Mouse (Mus musculus): ENCODE data around the gene Phospho1. TPM values are rescaled to one million over a fixed set of nuclear protein-coding genes. Genes with fewer than 3 reads are reported as not detected.

Phospho1 gene
- polyA plus RNA-seq, 1 experiment from 2014 or later, result 1.2 TPM

- ATAC-seq (ENCODE audit: insufficient read depth, low FRiP score, low read depth), result no peak
- H3K9ac ChIP-seq, result no peak overlapping the region
- H3K4me2 ChIP-seq, result no peak overlapping the region
- H3K27me3 ChIP-seq (replicated peaks), result no peaks in the 10 kb centered on the region
- no peaks in the 10 kb centered on the region for H3K36me3 ChIP-seq
- no peaks in the 10 kb centered on the region for H3K9me3 ChIP-seq
- no peak overlapping the region for H3K27ac ChIP-seq
- H3K4me1 ChIP-seq, result no peaks in the 10 kb centered on the region
- 80% methylated on average over 2 of the region's 2 CpGs for WGBS
- H3K4me3 ChIP-seq (replicated peaks), result no peak overlapping the region
Observed at GRCm38 (mm10) chr11:95814101-95814500, 10.2 kb upstream of the Phospho1 start.

- ATAC-seq (ENCODE audit: insufficient read depth, low FRiP score, low read depth), result no peak
- Histone ChIP-seq H3K27me3 (replicated peaks) (no peaks in the 10 kb centered on the region), H3K9me3 (no peaks in the 10 kb centered on the region), H3K27ac (no peak overlapping the region), H3K36me3 (no peaks in the 10 kb centered on the region), H3K4me1 (no peaks in the 10 kb centered on the region), H3K4me2 (no peak overlapping the region), H3K9ac (no peak overlapping the region), H3K4me3 (replicated peaks) (no peak overlapping the region)
- 69% methylated on average over 5 of the region's 5 CpGs for WGBS
Observed at GRCm38 (mm10) chr11:95814857-95815256, 9.4 kb upstream of the Phospho1 start.

DNA sequence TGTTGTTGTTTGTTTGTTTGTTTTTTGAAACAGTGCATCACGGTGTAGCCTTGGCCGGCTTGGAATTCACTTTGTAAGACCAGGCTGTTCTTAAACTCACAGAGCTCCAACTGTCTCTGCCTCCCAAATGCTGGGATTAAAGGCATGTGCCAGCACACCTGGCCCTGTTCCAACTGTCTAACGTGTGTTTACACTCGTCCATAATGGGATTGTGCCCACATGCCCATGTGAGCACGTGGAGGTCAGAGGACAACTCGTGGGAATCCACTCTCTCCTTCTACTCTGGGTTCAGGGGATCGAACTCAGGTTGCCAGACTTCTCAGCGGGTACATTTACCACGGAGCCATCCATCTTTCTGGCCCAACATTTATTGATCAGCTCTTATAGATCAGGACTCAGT is 8.9 kb upstream of the Phospho1 start:
- Histone ChIP-seq H3K36me3 (no peaks in the 10 kb centered on the region), H3K9ac (no peak overlapping the region), H3K27ac (no peak overlapping the region), H3K4me3 (replicated peaks) (no peak overlapping the region), H3K27me3 (replicated peaks) (no peaks in the 10 kb centered on the region), H3K9me3 (no peaks in the 10 kb centered on the region), H3K4me1 (no peaks in the 10 kb centered on the region), H3K4me2 (no peak overlapping the region)
- 68% methylated on average over 9 of the region's 9 CpGs for WGBS
- no peak for ATAC-seq (ENCODE audit: insufficient read depth, low FRiP score, low read depth)

GRCm38 (mm10) chr11:95819138-95819537 is 5.2 kb upstream of the Phospho1 start:
- no peaks in the 10 kb centered on the region for H3K9me3 ChIP-seq
- H3K36me3 ChIP-seq, result no peaks in the 10 kb centered on the region
- H3K4me1 ChIP-seq, result 0 out of 2 replicates have a peak, but pooled peaks cover 3% of the 10 kb centered on the region
- H3K4me3 ChIP-seq (replicated peaks), result no peak overlapping the region
- 83% methylated on average over 8 of the region's 8 CpGs for WGBS
- H3K27me3 ChIP-seq (replicated peaks), result no peaks in the 10 kb centered on the region
- no peak overlapping the region for H3K27ac ChIP-seq
- no peak for ATAC-seq (ENCODE audit: insufficient read depth, low FRiP score, low read depth)
- H3K4me2 ChIP-seq, result no peak overlapping the region
- no peak overlapping the region for H3K9ac ChIP-seq

DNA sequence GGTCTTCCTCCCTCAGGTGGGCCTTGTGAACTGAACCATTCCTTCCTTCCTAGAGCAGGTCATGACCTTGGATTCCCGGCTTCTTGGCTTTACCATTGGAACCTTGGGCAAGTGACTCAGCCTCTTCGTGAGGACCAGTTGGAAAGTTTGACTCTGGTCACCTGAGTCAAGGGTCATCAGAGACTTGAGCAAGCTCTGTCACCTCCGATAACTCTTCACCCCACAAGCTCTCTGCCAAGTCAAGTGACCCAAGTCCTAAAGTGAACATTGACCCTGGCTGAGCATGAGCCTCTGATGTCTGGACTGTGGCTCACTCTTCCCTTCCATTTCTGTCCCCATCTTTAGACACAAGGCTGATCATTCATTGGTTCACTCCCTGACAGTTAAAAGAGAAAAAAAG is 2.8 kb upstream of the Phospho1 start:
- Histone ChIP-seq H3K27me3 (replicated peaks) (peaks cover 9% of the 10 kb centered on the region), H3K27ac (no peak overlapping the region), H3K4me1 (0 out of 2 replicates have a peak, but pooled peaks cover 9% of the 10 kb centered on the region), H3K4me3 (replicated peaks) (no peak overlapping the region), H3K9ac (no peak overlapping the region), H3K9me3 (no peaks in the 10 kb centered on the region), H3K36me3 (no peaks in the 10 kb centered on the region), H3K4me2 (no peak overlapping the region)
- no peak for ATAC-seq (ENCODE audit: insufficient read depth, low FRiP score, low read depth)
- WGBS, result 79% methylated on average over 3 of the region's 3 CpGs

DNA sequence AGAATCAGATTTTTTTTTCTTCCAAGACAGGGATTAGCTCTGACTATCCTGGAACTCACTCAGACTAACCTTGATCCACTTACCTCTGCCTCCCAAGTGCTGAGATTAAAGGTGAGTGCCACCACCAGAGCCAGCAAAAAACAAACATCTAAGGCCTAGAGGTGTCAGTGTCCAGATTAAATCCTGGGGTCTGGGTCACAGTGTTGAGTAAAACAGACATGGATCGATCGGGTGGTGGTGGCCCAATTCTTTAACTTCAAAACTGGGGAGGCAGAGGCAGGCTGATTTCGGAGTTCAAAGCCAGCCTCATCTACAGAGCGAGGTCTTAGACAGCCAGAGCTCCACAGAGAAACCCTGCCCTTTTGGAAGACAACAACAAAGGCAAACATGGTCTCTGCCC is 1.9 kb upstream of the Phospho1 start:
- peaks cover 18% of the 10 kb centered on the region for H3K27me3 ChIP-seq (replicated peaks)
- no peak for ATAC-seq (ENCODE audit: insufficient read depth, low FRiP score, low read depth)

GRCm38 (mm10) chr11:95824877-95825243 is 561 bp downstream of the Phospho1 start:
- Histone ChIP-seq H3K27me3 (replicated peaks) (peaks cover 39% of the 10 kb centered on the region), H3K36me3 (no peaks in the 10 kb centered on the region), H3K9ac (peak overlapping the region; percentile 63; the same call in 1 of the 2 replicates), H3K4me2 (peak overlapping the region; percentile 97), H3K4me3 (replicated peaks) (peak overlapping the region; percentile 69), H3K27ac (no peak overlapping the region), H3K9me3 (no peaks in the 10 kb centered on the region), H3K4me1 (0 out of 2 replicates have a peak, but pooled peaks cover 9% of the 10 kb centered on the region)
- WGBS, result 2% methylated on average over 11 of the region's 11 CpGs
- no peak for ATAC-seq (ENCODE audit: insufficient read depth, low FRiP score, low read depth)

More for the DNA sequence above, 1.9 kb upstream of the Phospho1 start:
- Histone ChIP-seq H3K4me3 (replicated peaks) (no peak overlapping the region), H3K9me3 (no peaks in the 10 kb centered on the region), H3K4me1 (0 out of 2 replicates have a peak, but pooled peaks cover 9% of the 10 kb centered on the region), H3K27ac (no peak overlapping the region), H3K4me2 (no peak overlapping the region), H3K9ac (no peak overlapping the region), H3K36me3 (no peaks in the 10 kb centered on the region)
- 91% methylated on average over 4 of the region's 4 CpGs for WGBS

DNA sequence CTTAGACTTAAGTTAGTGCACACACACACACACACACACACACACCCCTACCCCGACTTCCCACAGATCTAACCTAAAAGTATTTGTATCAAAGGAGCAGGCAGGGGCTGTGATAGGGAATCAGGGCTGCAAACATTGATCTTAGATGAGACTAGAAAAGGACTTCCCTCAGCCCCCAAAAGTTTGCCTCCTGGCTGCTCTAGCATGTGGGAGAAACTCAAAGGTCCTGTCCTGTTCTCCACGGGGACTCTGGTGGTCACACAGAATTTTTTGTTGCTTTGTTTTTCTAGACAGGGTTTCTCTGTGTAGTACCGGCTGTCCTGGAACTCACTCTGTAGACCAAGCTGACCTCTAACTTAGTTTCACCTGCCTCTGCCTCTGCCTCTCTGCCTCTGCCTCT is 1.3 kb downstream of the Phospho1 start:
- Histone ChIP-seq H3K9ac (no peak overlapping the region), H3K27me3 (replicated peaks) (peaks cover 47% of the 10 kb centered on the region), H3K4me2 (peak overlapping the region; percentile 97; the same call in 1 of the 2 replicates)

GRCm38 (mm10) chr11:95826317-95827167 is 2.2 kb downstream of the Phospho1 start:
- no peak for ATAC-seq (ENCODE audit: insufficient read depth, low FRiP score, low read depth)
- Histone ChIP-seq H3K9ac (no peak overlapping the region), H3K4me3 (replicated peaks) (no peak overlapping the region), H3K36me3 (no peaks in the 10 kb centered on the region), H3K9me3 (no peaks in the 10 kb centered on the region), H3K27me3 (replicated peaks) (peaks cover 56% of the 10 kb centered on the region), H3K27ac (no peak overlapping the region), H3K4me2 (no peak overlapping the region), H3K4me1 (peaks cover 23% of the 10 kb centered on the region)
- 50% methylated on average over 6 of the region's 6 CpGs for WGBS

More for the DNA sequence above, 1.3 kb downstream of the Phospho1 start:
- no peaks in the 10 kb centered on the region for H3K9me3 ChIP-seq
- H3K36me3 ChIP-seq, result no peaks in the 10 kb centered on the region
- peaks cover 14% of the 10 kb centered on the region for H3K4me1 ChIP-seq
- no peak overlapping the region for H3K27ac ChIP-seq
- WGBS, result 46% methylated on average over 3 of the region's 3 CpGs
- no peak for ATAC-seq (ENCODE audit: insufficient read depth, low FRiP score, low read depth)
- peak overlapping the region; percentile 69; the same call in 1 of the 2 replicates for H3K4me3 ChIP-seq (replicated peaks)

GRCm38 (mm10) chr11:95827168-95827447 is 2.8 kb downstream of the Phospho1 start:
- H3K4me3 ChIP-seq (replicated peaks), result no peak overlapping the region
- no peaks in the 10 kb centered on the region for H3K9me3 ChIP-seq
- H3K27ac ChIP-seq, result no peak overlapping the region
- no peaks in the 10 kb centered on the region for H3K36me3 ChIP-seq
- no peak for ATAC-seq (ENCODE audit: insufficient read depth, low FRiP score, low read depth)
- H3K27me3 ChIP-seq (replicated peaks), result peaks cover 61% of the 10 kb centered on the region
- no peak overlapping the region for H3K9ac ChIP-seq
- H3K4me1 ChIP-seq, result peaks cover 23% of the 10 kb centered on the region
- H3K4me2 ChIP-seq, result no peak overlapping the region
- 18% methylated on average over 3 of the region's 3 CpGs for WGBS

DNA sequence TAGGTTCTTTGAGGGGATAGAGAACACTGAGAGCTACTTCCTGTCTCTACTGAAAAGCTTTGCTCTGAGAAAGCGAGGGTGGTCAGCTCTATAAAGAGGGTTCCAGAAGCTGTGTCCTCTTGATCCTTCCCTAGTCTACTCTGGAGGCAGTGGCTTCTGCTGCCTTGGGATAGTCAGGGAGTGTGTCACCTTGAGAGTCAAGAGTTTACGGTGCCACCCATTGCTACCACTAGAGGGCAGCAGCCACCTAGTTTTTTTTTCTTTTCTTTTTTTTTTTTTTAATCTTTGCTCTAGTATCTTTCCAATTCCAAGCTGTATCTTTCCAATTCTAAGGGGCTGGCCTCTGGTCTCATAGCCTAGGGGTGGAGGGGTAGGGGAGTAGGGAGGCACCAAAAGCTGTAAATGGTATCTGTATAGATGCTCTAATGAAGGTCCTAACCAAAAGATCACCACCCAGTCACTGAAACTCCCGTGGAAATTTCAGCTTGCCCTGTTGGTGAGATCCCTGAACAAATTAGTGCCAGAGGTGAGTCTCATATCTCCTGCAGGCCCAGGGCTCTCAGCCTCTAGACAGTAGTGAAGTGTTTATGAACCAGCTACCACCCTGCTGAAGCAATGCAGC is 3.3 kb downstream of the Phospho1 start:
- Histone ChIP-seq H3K36me3 (no peaks in the 10 kb centered on the region), H3K4me3 (replicated peaks) (no peak overlapping the region), H3K9ac (no peak overlapping the region), H3K4me1 (peaks cover 23% of the 10 kb centered on the region), H3K27ac (no peak overlapping the region), H3K9me3 (no peaks in the 10 kb centered on the region), H3K4me2 (no peak overlapping the region), H3K27me3 (replicated peaks) (peaks cover 66% of the 10 kb centered on the region)
- 18% methylated on average over 3 of the region's 3 CpGs for WGBS
- no peak for ATAC-seq (ENCODE audit: insufficient read depth, low FRiP score, low read depth)

DNA sequence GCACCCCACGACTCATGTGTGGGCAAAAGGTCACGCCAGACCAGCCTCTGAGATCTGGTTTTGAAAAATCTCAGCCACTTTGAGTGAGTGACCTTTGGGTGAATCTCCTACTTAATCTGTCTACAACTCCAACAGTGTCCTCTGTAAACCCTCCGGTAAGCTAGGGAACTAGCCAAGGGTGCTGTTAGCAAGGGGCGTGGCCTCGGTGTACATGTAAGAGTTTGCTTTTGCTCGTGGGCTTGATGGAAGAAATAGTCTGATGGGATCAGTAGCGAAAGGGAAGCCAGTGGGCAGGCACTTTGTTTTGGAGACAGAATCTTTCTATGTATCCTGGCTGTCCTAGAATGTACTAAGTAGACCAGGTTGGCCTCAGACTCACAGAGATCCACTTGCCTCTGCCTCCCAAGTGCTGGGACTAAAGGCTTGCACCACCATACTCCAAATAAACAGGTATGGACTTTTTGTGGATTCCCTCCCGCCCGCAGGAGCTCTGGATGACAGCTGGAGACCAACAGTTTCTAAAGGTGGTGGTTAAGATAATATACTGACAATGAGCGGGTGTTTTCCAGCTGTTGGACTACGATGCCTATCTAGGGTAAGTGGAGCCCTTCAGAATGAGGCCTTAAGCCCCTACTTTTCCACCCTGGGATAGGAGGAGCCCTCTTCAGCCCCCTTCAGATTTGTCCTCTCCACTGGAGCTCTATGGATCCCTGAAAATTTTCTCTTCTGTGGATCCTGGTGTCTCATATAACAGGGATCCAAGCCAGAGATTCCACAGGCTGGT is 4.1 kb downstream of the Phospho1 start:
- no peaks in the 10 kb centered on the region for H3K36me3 ChIP-seq
- H3K9me3 ChIP-seq, result no peaks in the 10 kb centered on the region
- ATAC-seq (ENCODE audit: insufficient read depth, low FRiP score, low read depth), result no peak
- 66% methylated on average over 11 of the region's 11 CpGs for WGBS
- H3K4me3 ChIP-seq (replicated peaks), result no peak overlapping the region
- H3K4me1 ChIP-seq, result peaks cover 23% of the 10 kb centered on the region
- no peak overlapping the region for H3K27ac ChIP-seq
- H3K4me2 ChIP-seq, result no peak overlapping the region
- peaks cover 74% of the 10 kb centered on the region for H3K27me3 ChIP-seq (replicated peaks)
- no peak overlapping the region for H3K9ac ChIP-seq
